Mouse (Mus musculus) mesoderm, embryonic 11.5 days (tissue): ENCODE measurements around the gene Olfr559.
A peak's percentile ranks its signal among the peaks of the same experiment; 100 is the strongest.

Experiments used
- DNase-seq: peaks from one replicate; pipeline ENCODE4 v3.0.0-alpha.2; 2012; ENCODE audit warnings: low read depth, low spot score

The Olfr559 gene

DNA sequence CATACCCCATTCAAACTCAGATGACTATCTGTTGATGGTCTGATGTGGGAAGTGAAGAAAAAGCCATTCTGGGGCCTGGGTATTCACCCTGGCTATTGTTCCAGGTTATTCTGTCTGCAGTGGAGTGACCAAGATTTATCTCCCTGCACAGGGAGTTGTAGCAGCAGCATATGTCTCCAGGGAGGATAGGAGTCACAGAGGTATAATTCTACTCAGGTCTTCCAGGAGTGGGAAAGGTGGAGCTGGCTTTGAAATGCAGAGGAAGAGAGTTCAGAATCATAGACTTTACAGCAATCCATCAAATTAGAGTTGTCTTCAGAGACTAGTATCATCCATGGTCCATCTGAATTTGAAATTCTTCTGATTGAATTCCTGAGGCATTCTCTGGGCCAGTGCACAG lies at the start of gene Olfr559:
Gene Olfr559, minus strand, starts transcription at position 101 of the 400 bp plus-strand sequence.
- DNase-seq, result no peak

- no peak for DNase-seq
These were observed 43.6 kb upstream of the Olfr559 start, which contains the start of gene Olfr561 for GRCm38 (mm10) chr7:102770921-102771320. Olfr561 (plus strand) TSS chr7:102771221.

DNA sequence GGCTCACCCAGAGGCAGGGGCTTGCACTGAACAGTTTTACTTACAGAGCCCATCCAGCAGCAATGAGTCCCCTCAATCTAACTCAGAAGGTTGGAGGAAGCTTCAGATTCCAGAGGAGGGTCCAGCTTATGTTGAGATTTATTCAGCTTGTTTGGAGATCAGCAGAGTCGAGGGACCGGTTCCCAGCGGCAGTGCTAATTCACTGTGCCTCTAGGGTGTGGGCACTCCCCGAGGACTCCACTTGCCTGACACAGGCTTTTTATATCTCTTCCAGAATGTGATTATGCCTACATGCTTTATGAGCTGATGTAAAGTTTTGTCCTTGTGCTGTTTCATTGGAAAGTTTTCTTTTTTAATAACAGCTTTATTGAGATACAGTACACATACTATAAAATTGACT lies 32.0 kb upstream of the Olfr559 start, which contains the start of the genes Olfr560 and Olfr78:
Gene Olfr560, minus strand, starts transcription at position 101 of the 400 bp plus-strand sequence.
Gene Olfr78, minus strand, starts transcription at position 206 of the 400 bp plus-strand sequence.
- DNase-seq, result no peak

GRCm38 (mm10) chr7:102752086-102752485 lies 24.8 kb upstream of the Olfr559 start:
- DNase-seq, result no peak

- peak; percentile 33 for DNase-seq
These were observed 10.4 kb upstream of the Olfr559 start for GRCm38 (mm10) chr7:102737705-102738104.

GRCm38 (mm10) chr7:102733793-102734192 lies 6.5 kb upstream of the Olfr559 start:
- DNase-seq, result no peak

GRCm38 (mm10) chr7:102718970-102719369 lies 8.3 kb downstream of the Olfr559 start, which contains the start of gene Olfr33:
Olfr33 (minus strand) TSS chr7:102719070.
- no peak for DNase-seq

DNA sequence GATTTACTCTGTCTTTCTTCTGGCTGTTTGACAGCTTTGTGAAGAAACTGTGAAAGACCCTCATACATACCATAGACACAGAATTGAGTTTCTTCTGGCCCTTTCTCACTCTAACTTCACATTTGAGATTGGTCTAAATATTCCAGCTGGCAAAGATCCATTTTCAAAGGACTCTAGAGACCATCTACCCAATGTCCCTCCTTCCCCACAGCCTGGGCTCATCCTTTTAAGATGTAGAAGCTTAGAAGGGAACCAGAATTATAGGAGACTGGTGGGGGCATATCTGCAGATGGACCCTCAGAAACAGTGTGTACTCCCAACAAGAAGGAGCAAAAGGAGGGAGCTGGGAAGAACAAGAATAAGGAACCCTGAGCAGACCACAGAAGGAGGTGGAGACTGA lies 25.4 kb downstream of the Olfr559 start, which contains the start of gene Olfr558:
Gene Olfr558, plus strand, starts transcription at position 301 of the 400 bp plus-strand sequence.
- DNase-seq, result no peak

DNA sequence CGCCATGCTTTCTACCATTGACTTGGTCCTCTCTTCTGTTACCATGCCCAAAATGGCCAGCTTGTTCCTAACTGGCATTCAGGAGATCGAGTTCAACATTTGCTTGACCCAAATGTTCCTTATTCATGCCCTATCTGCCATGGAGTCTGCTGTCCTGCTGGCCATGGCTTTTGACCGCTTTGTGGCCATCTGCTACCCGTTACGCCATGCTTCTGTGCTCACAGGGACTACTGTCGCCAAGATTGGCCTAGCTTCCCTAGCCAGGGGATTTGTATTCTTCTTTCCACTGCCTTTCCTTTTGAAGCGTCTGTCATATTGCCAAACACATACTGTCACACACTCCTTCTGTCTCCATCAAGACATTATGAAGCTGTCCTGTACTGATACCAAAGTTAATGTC lies 28.8 kb downstream of the Olfr559 start:
- DNase-seq, result no peak

DNA sequence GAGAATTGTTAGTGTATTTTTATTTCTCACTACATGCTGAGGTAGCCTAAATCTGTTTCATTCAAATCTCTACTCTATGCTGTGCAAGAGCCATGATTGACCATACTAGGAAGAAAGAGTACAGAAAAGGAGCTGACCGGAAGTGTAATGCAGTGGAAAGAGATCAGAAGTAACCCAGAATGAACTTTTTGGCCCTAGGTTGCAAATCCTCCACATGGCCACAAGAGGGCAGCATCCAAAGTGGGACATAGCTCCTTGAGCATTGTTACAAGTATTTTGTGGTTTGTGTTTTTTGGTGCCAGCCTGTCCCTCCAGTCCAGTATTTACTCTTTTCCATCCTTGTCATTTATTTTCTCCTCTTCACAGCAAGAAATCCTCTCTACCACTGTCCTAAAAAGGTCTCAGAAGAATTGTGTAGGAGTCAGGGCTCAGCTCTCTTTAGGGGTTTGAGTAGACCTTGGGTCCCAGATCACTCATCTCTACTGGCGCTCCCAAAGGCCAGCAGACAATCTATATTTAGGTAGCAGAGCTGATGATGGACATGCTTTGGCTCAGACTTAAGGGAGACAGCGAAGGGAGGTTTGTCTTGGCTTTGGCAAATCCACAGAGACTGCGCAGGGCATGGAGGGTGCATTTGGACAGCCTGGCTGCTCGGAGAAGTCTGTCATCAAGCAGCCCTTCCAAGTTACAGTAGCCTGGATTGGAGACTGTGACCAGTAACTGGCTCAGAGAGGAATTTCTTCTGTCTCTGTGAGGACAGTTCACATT lies 31.7 kb downstream of the Olfr559 start, which contains the start of gene Olfr557:
Gene Olfr557, plus strand, starts transcription at position 553 of the 768 bp plus-strand sequence.
- peak; percentile 51 for DNase-seq

- peak; percentile 89 for DNase-seq
These were observed 40.3 kb downstream of the Olfr559 start, which contains the start of gene Trim68 for GRCm38 (mm10) chr7:102686944-102687501. Trim68 (minus strand) TSS chr7:102687327.

- DNase-seq, result no peak
These were observed 45.4 kb downstream of the Olfr559 start for GRCm38 (mm10) chr7:102681916-102682315.

DNA sequence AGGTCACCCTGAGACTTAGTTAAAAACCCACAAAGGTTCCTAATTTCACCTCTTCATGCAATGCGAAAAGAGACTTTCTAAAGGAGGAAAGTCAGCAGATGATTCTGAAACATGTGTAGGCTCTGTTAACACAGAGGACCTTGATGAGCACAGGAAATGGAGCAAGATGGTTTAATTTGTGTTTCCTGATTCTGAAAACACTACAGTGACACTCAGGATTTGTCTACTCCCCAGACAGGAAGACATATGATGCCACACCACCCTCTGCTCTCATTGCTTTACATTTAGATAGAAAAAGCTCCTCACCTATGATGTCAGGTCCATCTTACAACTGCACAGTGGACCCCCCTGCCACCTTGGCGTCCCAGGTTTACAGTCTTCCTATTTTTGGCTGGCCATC lies 51.1 kb downstream of the Olfr559 start:
- no peak for DNase-seq
